Mouse (Mus musculus) neural tube, embryonic 13.5 days (tissue): ENCODE measurements around the gene Fgf8. TPM values are rescaled to one million over a fixed set of nuclear protein-coding genes. Genes with fewer than 3 reads are reported as not detected.

Experiments
- ATAC-seq: fragments of 200-750 bp; cut with Nextera tagmentation; 2 replicates; pipeline ENCODE4 v1.8.0; 2017; ENCODE audit warnings: low read depth, mild to moderate bottlenecking, moderate TSS enrichment, moderate library complexity
- H3K27ac ChIP-seq: fragments of 300-500 bp; sonication (generic); replicated peaks from 2 replicates; pipeline ENCODE4 v1.5.1; 2015; ENCODE audit warnings: moderate library complexity, mild to moderate bottlenecking, inconsistent platforms
- H3K27me3 ChIP-seq: fragments of 300-500 bp; sonication (generic); 2 replicates; pipeline ENCODE4 v1.6.1; 2015; ENCODE audit warnings: mild to moderate bottlenecking, inconsistent platforms
- H3K36me3 ChIP-seq: fragments of 300-500 bp; sonication (generic); 2 replicates; pipeline ENCODE4 v1.6.1; 2015; ENCODE audit warnings: mild to moderate bottlenecking, inconsistent platforms
- H3K4me1 ChIP-seq: fragments of 300-500 bp; sonication (generic); replicated peaks from 2 replicates; pipeline ENCODE4 v1.6.1; 2015; ENCODE audit warnings: inconsistent platforms
- H3K4me2 ChIP-seq: fragments of 300-500 bp; sonication (generic); 2 replicates; pipeline ENCODE4 v1.6.1; 2015; ENCODE audit warnings: inconsistent platforms, mild to moderate bottlenecking, moderate library complexity
- H3K4me3 ChIP-seq: fragments of 300-500 bp; sonication (generic); 2 replicates; pipeline ENCODE4 v1.5.1; 2015; ENCODE audit warnings: mild to moderate bottlenecking, inconsistent platforms
- H3K9ac ChIP-seq: fragments of 300-500 bp; sonication (generic); 2 replicates; pipeline ENCODE4 v1.6.1; 2015; ENCODE audit warnings: moderate library complexity, mild to moderate bottlenecking, inconsistent platforms
- H3K9me3 ChIP-seq: fragments of 300-500 bp; sonication (generic); 2 replicates; pipeline ENCODE4 v1.6.1; 2016; ENCODE audit warnings: inconsistent platforms
- WGBS: fragments of 180-500 bp; shearing (Covaris S2); methylation state at CpG from one replicate; pipeline ENCODE4 v1.1.7; 2015; 5-methylcytosine and 5-hydroxymethylcytosine counted together
- polyA plus RNA-seq: library from polyadenylated mRNA; unstranded; fragments of >200 nt; fragmentation: Nextera tagmentation; extraction: Ambion mirVana; gene quantifications from 2 replicates; pipeline ENCODE4 v1.2.1, GENCODE M21; 2015

The Fgf8 gene
- polyA plus RNA-seq, 1 experiment from 2014 or later: not detected

DNA sequence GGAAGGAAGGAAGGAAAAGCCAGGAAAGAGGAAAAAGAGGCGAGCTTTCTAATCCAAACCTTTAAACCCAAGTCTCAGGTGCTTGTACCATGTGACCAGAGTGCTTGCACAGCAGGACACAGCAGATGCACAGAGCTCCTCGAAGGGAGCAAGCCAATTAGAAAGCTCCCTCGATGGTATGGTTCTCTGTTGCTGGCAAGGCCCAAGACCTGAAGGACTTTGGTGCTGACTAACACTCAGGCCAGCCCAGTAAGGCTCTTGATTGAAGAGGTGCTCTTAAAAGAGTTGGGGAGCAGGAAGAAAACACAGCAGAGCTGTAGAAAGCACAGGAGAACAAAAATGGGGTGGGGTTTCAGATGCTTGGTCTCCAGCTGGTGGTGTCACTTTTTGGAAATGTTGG, 34.0 kb downstream of the Fgf8 start:
- ATAC-seq: no peak
- H3K36me3 ChIP-seq: no peaks in the 10 kb centered on the region
- H3K27ac ChIP-seq: no peak overlapping the region
- no peak overlapping the region for H3K9ac ChIP-seq
- H3K4me3 ChIP-seq: no peak overlapping the region
- H3K4me1 ChIP-seq: 0 out of 2 replicates have a peak, but pooled peaks cover 6% of the 10 kb centered on the region
- no peaks in the 10 kb centered on the region for H3K9me3 ChIP-seq
- WGBS: 55% methylated on average over 3 of the region's 3 CpGs
- no peaks in the 10 kb centered on the region for H3K27me3 ChIP-seq
- no peak overlapping the region for H3K4me2 ChIP-seq

DNA sequence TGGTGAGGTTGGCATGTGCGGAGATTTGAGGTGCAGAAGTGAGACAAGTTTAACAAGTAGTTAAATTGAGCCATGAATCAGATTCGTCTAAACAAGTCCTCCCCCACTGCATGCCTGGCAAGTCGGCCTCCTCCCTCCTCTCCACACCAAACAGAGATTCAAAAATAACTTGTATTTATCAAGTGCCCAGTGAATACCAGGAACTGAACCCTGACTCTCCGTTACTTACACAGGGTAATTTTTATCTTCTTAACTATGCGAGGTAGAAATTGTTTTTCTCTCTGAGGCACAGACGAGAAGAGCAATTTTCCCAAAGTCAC, 46.5 kb downstream of the Fgf8 start:
- WGBS: 69% methylated on average over 6 of the region's 6 CpGs
- no peak overlapping the region for H3K9ac ChIP-seq

DNA sequence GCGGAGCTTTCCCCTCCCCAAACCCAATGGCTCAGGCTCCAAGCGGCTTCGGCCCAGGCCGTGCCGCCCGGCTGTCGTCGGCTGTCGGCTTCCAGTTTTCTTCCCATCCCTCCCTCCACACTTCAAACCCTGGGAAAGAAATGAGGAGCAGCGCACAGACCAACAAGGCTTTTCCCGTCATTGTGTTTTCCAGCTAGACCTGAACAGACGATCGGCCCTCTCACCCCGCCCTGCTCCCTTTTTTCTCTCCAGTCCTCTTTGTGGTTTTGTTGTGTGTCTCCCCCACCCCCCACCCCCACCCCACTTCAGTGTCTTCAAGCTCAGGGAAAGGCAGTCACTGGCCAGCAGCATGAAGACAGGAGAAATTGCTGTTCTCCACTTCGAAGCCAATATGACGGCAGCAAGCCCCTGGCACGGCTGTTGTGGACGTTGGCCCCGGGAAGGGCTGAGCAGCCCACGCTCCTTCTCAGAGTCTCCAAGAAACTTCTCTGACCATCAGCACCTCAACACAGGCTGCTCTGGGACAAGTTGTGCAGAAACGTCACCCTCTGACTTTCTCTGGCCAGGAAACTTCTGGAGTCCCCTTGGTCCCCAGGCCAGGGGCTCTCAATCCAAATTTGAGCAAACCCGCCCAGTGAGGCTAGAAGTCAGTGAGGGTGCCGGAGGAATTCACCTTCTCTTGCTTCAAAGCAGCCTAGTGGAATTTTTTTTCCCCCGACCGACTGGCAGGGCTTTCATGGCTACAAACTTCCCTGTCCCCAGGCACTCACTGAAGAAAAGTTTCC, 47.0 kb downstream of the Fgf8 start:
- Histone ChIP-seq H3K36me3 (no peaks in the 10 kb centered on the region), H3K9ac (no peak overlapping the region), H3K27ac (no peak overlapping the region), H3K9me3 (no peaks in the 10 kb centered on the region), H3K27me3 (peaks cover 10% of the 10 kb centered on the region; the same call in 1 of the 2 replicates), H3K4me3 (no peak overlapping the region), H3K4me2 (no peak overlapping the region), H3K4me1 (peaks cover 6% of the 10 kb centered on the region; the same call in 1 of the 2 replicates)
- 45% methylated on average over 25 of the region's 25 CpGs for WGBS
- no peak for ATAC-seq

More for the DNA sequence above, 46.5 kb downstream of the Fgf8 start:
- ATAC-seq: no peak
- H3K27me3 ChIP-seq: peaks cover 10% of the 10 kb centered on the region; the same call in 1 of the 2 replicates
- H3K9me3 ChIP-seq: no peaks in the 10 kb centered on the region
- H3K27ac ChIP-seq: no peak overlapping the region
- H3K4me3 ChIP-seq: no peak overlapping the region
- peaks cover 6% of the 10 kb centered on the region; the same call in 1 of the 2 replicates for H3K4me1 ChIP-seq
- no peaks in the 10 kb centered on the region for H3K36me3 ChIP-seq
- H3K4me2 ChIP-seq: no peak overlapping the region

DNA sequence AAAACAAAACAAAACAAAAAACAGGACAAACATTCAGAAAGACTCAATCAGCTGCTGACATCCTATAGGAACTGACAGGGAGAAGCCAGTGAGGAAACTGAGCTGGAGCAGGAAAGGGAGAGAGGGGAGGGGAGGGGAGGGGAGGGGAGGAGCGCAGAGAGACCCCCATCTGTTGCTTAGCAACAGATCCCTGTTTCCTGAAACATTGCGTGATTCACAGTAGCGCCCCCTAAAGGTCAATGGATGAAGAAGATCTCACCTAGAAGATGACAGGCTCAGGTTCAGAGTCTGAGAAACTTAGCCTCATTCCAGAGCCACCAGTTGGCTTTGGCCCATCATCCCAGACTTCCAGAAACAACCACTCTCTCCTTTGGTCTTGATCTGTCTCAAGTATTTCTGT, 48.7 kb downstream of the Fgf8 start:
- no peaks in the 10 kb centered on the region for H3K36me3 ChIP-seq
- no peak overlapping the region for H3K4me2 ChIP-seq
- no peak overlapping the region for H3K4me3 ChIP-seq
- H3K27me3 ChIP-seq: peaks cover 10% of the 10 kb centered on the region; the same call in 1 of the 2 replicates
- 19% methylated on average over 3 of the region's 3 CpGs for WGBS
- ATAC-seq: no peak
- H3K4me1 ChIP-seq: peaks cover 10% of the 10 kb centered on the region; the same call in 1 of the 2 replicates
- H3K27ac ChIP-seq: no peak overlapping the region
- no peak overlapping the region for H3K9ac ChIP-seq
- H3K9me3 ChIP-seq: no peaks in the 10 kb centered on the region

DNA sequence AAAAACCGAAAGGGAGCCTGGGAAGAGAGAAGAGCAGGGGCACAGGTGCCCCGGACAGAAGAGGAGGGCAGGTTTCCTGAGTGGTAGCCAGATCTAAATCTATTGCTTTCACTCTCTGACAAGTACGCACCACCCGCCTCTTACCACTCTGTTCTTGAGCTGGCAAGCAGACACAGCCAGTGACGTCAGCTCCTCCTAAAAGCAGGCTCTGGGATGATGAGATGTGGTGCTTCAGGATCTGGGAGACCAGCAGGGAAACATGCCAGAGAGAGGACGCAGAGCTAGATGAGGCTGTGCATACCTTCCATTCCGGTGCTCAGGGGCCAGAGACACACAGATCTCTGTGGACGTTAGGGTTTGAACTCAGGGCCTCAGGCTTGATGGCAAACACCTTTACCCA, 50.5 kb downstream of the Fgf8 start:
- Histone ChIP-seq H3K9ac (no peak overlapping the region), H3K4me2 (no peak overlapping the region), H3K36me3 (no peaks in the 10 kb centered on the region), H3K4me1 (peaks cover 10% of the 10 kb centered on the region; the same call in 1 of the 2 replicates), H3K4me3 (no peak overlapping the region), H3K9me3 (no peaks in the 10 kb centered on the region), H3K27ac (no peak overlapping the region), H3K27me3 (peaks cover 10% of the 10 kb centered on the region; the same call in 1 of the 2 replicates)
- WGBS: 92% methylated on average over 8 of the region's 8 CpGs
- ATAC-seq: no peak

DNA sequence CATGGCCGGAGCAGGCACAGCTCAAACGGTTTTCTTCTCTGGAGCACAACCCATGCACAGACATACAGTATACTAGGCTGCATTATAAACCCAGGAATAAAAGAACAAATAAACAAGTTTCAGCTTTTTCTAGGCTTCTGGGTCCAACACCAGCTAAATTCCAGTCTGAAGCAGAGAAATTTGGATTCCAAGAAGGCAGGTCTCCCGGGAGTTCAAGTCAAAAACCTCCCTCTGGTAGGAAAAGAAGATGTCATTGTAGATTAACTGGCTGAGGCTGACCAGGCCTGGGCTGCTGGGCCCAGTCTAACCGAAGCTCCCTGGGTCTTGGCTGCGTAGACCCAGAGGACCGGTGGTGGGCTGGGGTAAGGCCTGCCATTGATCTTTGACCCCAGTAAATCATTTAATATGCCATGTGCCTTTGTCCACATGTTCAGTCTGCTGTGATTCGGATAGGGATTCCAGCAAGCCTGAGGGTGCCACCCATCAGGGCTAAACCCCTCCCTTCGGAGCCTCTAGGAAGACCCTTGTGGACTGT, 51.6 kb downstream of the Fgf8 start:
- no peak overlapping the region for H3K4me2 ChIP-seq
- peaks cover 10% of the 10 kb centered on the region; the same call in 1 of the 2 replicates for H3K4me1 ChIP-seq
- H3K27ac ChIP-seq: no peak overlapping the region
- no peak overlapping the region for H3K9ac ChIP-seq
- no peak overlapping the region for H3K4me3 ChIP-seq
- no peaks in the 10 kb centered on the region for H3K9me3 ChIP-seq
- no peak for ATAC-seq
- H3K36me3 ChIP-seq: no peaks in the 10 kb centered on the region
- 57% methylated on average over 8 of the region's 8 CpGs for WGBS
- peaks cover 14% of the 10 kb centered on the region for H3K27me3 ChIP-seq

DNA sequence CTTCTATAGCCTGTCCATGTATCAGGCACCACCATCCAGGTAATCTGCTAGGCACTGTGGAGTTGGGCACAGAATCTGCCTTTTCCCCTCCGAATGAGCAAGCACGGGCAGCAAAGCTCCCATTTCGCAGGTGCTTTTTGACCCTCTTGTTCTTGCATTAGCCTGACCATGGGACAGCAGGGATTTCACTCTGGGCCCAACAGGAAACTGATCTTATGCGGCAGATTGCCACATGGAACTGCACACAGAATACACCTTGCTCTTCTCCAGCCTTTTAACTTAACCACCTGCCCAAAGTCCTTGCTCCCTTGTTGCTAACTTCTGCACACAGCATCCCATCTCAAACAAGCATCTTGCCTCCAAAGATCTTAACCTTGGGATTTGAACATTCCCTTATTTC, 55.7 kb downstream of the Fgf8 start:
- 77% methylated on average over 4 of the region's 4 CpGs for WGBS
- H3K27ac ChIP-seq: no peak overlapping the region
- H3K4me2 ChIP-seq: no peak overlapping the region
- H3K9ac ChIP-seq: no peak overlapping the region
- ATAC-seq: no peak
- no peaks in the 10 kb centered on the region for H3K9me3 ChIP-seq
- H3K4me1 ChIP-seq: 0 out of 2 replicates have a peak, but pooled peaks cover 4% of the 10 kb centered on the region
- H3K36me3 ChIP-seq: no peaks in the 10 kb centered on the region
- no peak overlapping the region for H3K4me3 ChIP-seq
- H3K27me3 ChIP-seq: peaks cover 4% of the 10 kb centered on the region; the same call in 1 of the 2 replicates

Other genes starting within 250 kb of the Fgf8 start
- 12.0 and 14.2 TPM in 2 replicates for gene Poll, start 182.4 kb downstream of the Fgf8 start, polyA plus RNA-seq
- 63.4 and 66.7 TPM in 2 replicates for gene Gm17018, start 182.3 kb downstream of the Fgf8 start, polyA plus RNA-seq
- gene Fbxw4, start 82.6 kb downstream of the Fgf8 start, polyA plus RNA-seq: 6.4 and 6.9 TPM in 2 replicates
- 6.4 and 6.7 TPM in 2 replicates for gene Npm3, start 6.7 kb upstream of the Fgf8 start, polyA plus RNA-seq
- gene Mgea5, start 40.9 kb upstream of the Fgf8 start, polyA plus RNA-seq: 79.4 and 81.4 TPM in 2 replicates
- gene Kcnip2, start 73.1 kb upstream of the Fgf8 start, polyA plus RNA-seq: 8.3 and 8.4 TPM in 2 replicates